Mouse (Mus musculus) hindbrain, embryonic 14.5 days (tissue): ENCODE measurements around the gene Fam118a. TPM values are rescaled to one million over a fixed set of nuclear protein-coding genes. Genes with fewer than 3 reads are reported as not detected.
"Not testable (repeated sequence)": the region's sequence is repeated elsewhere in the genome, so short reads cannot be mapped to it uniquely, and the experiment has no call there.

Experiments
- ATAC-seq: fragments of 200-750 bp; cut with Nextera tagmentation; 2 replicates; pipeline ENCODE4 v1.8.0; 2017; ENCODE audit warnings: moderate number of reproducible peaks, mild to moderate bottlenecking, moderate TSS enrichment, moderate library complexity; ENCODE audit not compliant: low FRiP score
- DNase-seq: peaks from one replicate; pipeline ENCODE4 v3.0.0-alpha.2; 2015; ENCODE audit warnings: low spot score
- H3K27ac ChIP-seq: fragments of 300-500 bp; sonication (generic); 2 replicates; pipeline ENCODE4 v1.5.1; 2014; ENCODE audit warnings: mild to moderate bottlenecking, moderate library complexity
- H3K27me3 ChIP-seq: fragments of 300-500 bp; sonication (generic); 2 replicates; pipeline ENCODE4 v1.6.1; 2014; ENCODE audit warnings: mild to moderate bottlenecking, low read length, mixed read lengths; ENCODE audit not compliant: control insufficient read depth, insufficient read depth
- H3K36me3 ChIP-seq: fragments of 300-500 bp; sonication (generic); replicated peaks from 2 replicates; pipeline ENCODE4 v1.6.1; 2014; ENCODE audit not compliant: control insufficient read depth, insufficient read depth
- H3K4me1 ChIP-seq: fragments of 300-500 bp; sonication (generic); replicated peaks from 2 replicates; pipeline ENCODE4 v1.6.1; 2014; ENCODE audit warnings: antibody characterized with exemption, low read length, mixed read lengths; ENCODE audit not compliant: control insufficient read depth, insufficient read depth
- H3K4me2 ChIP-seq: fragments of 300-500 bp; sonication (generic); replicated peaks from 2 replicates; pipeline ENCODE4 v1.6.1; 2014; ENCODE audit warnings: mild to moderate bottlenecking, moderate library complexity
- H3K4me3 ChIP-seq: fragments of 300-500 bp; sonication (generic); replicated peaks from 2 replicates; pipeline ENCODE4 v1.5.1; 2014; ENCODE audit warnings: mild to moderate bottlenecking, low read length
- H3K9ac ChIP-seq: fragments of 300-500 bp; sonication (generic); 2 replicates; pipeline ENCODE4 v1.6.1; 2014
- H3K9me3 ChIP-seq: fragments of 300-500 bp; sonication (generic); 2 replicates; pipeline ENCODE4 v1.6.1; 2016; ENCODE audit warnings: low read length; ENCODE audit not compliant: control insufficient read depth
- WGBS: fragments of 180-500 bp; shearing (Covaris S2); extraction: QIAGEN DNeasy Blood & Tissue Kit; methylation state at CpG from one replicate; pipeline ENCODE4 v1.1.7; 2014; 5-methylcytosine and 5-hydroxymethylcytosine counted together
- polyA plus RNA-seq: library from polyadenylated mRNA; unstranded; fragments of >200 nt; fragmentation: Nextera tagmentation; extraction: Ambion mirVana; gene quantifications from 2 replicates; pipeline ENCODE4 v1.2.1, GENCODE M21; 2014

The Fam118a gene
- polyA plus RNA-seq, 1 experiment from 2014 or later = 30.5 TPM

- Histone ChIP-seq H3K4me2 (no peak overlapping the region), H3K4me1 (0 out of 2 replicates have a peak, but pooled peaks cover 6% of the 10 kb centered on the region), H3K36me3 (no peaks in the 10 kb centered on the region), H3K9me3 (no peaks in the 10 kb centered on the region), H3K27ac (no peak overlapping the region), H3K4me3 (no peak overlapping the region), H3K27me3 (no peaks in the 10 kb centered on the region; the same call in 1 of the 2 replicates), H3K9ac (no peak overlapping the region)
- DNase-seq (no peak), ATAC-seq (no peak)
- 36% methylated on average over 19 of the region's 19 CpGs for WGBS
Measured at GRCm38 (mm10) chr15:85011895-85012661, 16.7 kb upstream of the Fam118a start.

- H3K4me2 ChIP-seq = no peak overlapping the region
- no peaks in the 10 kb centered on the region; the same call in 1 of the 2 replicates for H3K27me3 ChIP-seq
- ATAC-seq (no peak), DNase-seq (no peak)
- no peak overlapping the region for H3K4me3 ChIP-seq
- WGBS = 15% methylated on average over 2 of the region's 2 CpGs
- no peak overlapping the region for H3K27ac ChIP-seq
- H3K9me3 ChIP-seq = no peaks in the 10 kb centered on the region
- H3K4me1 ChIP-seq = 0 out of 2 replicates have a peak, but pooled peaks cover 6% of the 10 kb centered on the region
- H3K9ac ChIP-seq = no peak overlapping the region
- H3K36me3 ChIP-seq = no peaks in the 10 kb centered on the region
Measured at GRCm38 (mm10) chr15:85012662-85013054, 16.1 kb upstream of the Fam118a start.

GRCm38 (mm10) chr15:85015771-85016170 lies 13.0 kb upstream of the Fam118a start:
- no peak overlapping the region for H3K4me2 ChIP-seq
- no peak for DNase-seq
- 90% methylated on average over 11 of the region's 11 CpGs for whole genome bisulfite sequencing
- ATAC-seq = no peak
- no peak overlapping the region for H3K9ac ChIP-seq
- no peaks in the 10 kb centered on the region; the same call in 1 of the 2 replicates for H3K27me3 ChIP-seq
- no peak overlapping the region for H3K4me3 ChIP-seq
- 0 out of 2 replicates have a peak, but pooled peaks cover 6% of the 10 kb centered on the region for H3K4me1 ChIP-seq
- H3K27ac ChIP-seq = no peak overlapping the region
- H3K9me3 ChIP-seq = no peaks in the 10 kb centered on the region
- no peaks in the 10 kb centered on the region for H3K36me3 ChIP-seq

GRCm38 (mm10) chr15:85016951-85017664 lies 11.6 kb upstream of the Fam118a start, which contains the start of gene Upk3a:
Gene Upk3a (plus strand): TSS chr15:85017141.
- DNase-seq = no peak
- Histone ChIP-seq H3K27ac (no peak within 1 kb of the TSS), H3K27me3 (no peaks in the 10 kb centered on the region; the same call in 1 of the 2 replicates), H3K4me3 (no peak within 1 kb of the TSS), H3K4me2 (peak within 1 kb of the TSS; percentile 40), H3K36me3 (no peaks in the 10 kb centered on the region), H3K9me3 (no peaks in the 10 kb centered on the region), H3K4me1 (0 out of 2 replicates have a peak, but pooled peaks cover 2% of the 10 kb centered on the region), H3K9ac (peak within 1 kb of the TSS; percentile 42; the same call in 1 of the 2 replicates)
- ATAC-seq = no peak
- WGBS = 7% methylated on average over 21 of the region's 21 CpGs

- no peak for DNase-seq
- 80% methylated on average over 4 of the region's 4 CpGs for WGBS
Measured at GRCm38 (mm10) chr15:85022211-85022610, 6.5 kb upstream of the Fam118a start.

GRCm38 (mm10) chr15:85026197-85026596 lies 2.6 kb upstream of the Fam118a start:
- Histone ChIP-seq H3K9me3 (no peaks in the 10 kb centered on the region), H3K9ac (no peak overlapping the region), H3K27me3 (no peaks in the 10 kb centered on the region), H3K36me3 (no peaks in the 10 kb centered on the region), H3K4me1 (no peaks in the 10 kb centered on the region), H3K4me2 (no peak overlapping the region), H3K27ac (no peak overlapping the region), H3K4me3 (no peak overlapping the region)
- WGBS = 86% methylated on average over 4 of the region's 4 CpGs
- DNase-seq = no peak
- ATAC-seq = no peak

More at GRCm38 (mm10) chr15:85022211-85022610, 6.5 kb upstream of the Fam118a start:
- ATAC-seq = no peak
- Histone ChIP-seq H3K9ac (no peak overlapping the region), H3K27me3 (no peaks in the 10 kb centered on the region), H3K4me2 (no peak overlapping the region), H3K4me1 (no peaks in the 10 kb centered on the region), H3K9me3 (no peaks in the 10 kb centered on the region), H3K36me3 (no peaks in the 10 kb centered on the region), H3K27ac (no peak overlapping the region), H3K4me3 (no peak overlapping the region)

- WGBS = 46% methylated on average over 4 of the region's 4 CpGs
- H3K27ac ChIP-seq = no peak overlapping the region
- no peak for DNase-seq
- H3K4me1 ChIP-seq = no peaks in the 10 kb centered on the region
- H3K4me3 ChIP-seq = no peak overlapping the region
- H3K9ac ChIP-seq = no peak overlapping the region
- H3K27me3 ChIP-seq = no peaks in the 10 kb centered on the region
- no peak overlapping the region for H3K4me2 ChIP-seq
- no peaks in the 10 kb centered on the region for H3K36me3 ChIP-seq
- no peak for ATAC-seq
- H3K9me3 ChIP-seq = no peaks in the 10 kb centered on the region
Measured at GRCm38 (mm10) chr15:85027740-85028139, 1.0 kb upstream of the Fam118a start.

GRCm38 (mm10) chr15:85030643-85031042 lies 1.9 kb downstream of the Fam118a start:
- H3K4me2 ChIP-seq, H3K36me3 ChIP-seq, DNase-seq, H3K9me3 ChIP-seq, H3K4me3 ChIP-seq, H3K27ac ChIP-seq, H3K27me3 ChIP-seq, ATAC-seq, H3K4me1 ChIP-seq, H3K9ac ChIP-seq: not testable (repeated sequence)
- 79% methylated on average over 1 of the region's 1 CpGs for WGBS

- H3K4me2 ChIP-seq = no peak overlapping the region
- H3K4me3 ChIP-seq = no peak overlapping the region
- 0 out of 2 replicates have a peak, but pooled peaks cover 6% of the 10 kb centered on the region for H3K4me1 ChIP-seq
- DNase-seq (peak; percentile 49), ATAC-seq (no peak)
- H3K27me3 ChIP-seq = 0 out of 2 replicates have a peak, but pooled peaks cover 8% of the 10 kb centered on the region
- no peaks in the 10 kb centered on the region for H3K36me3 ChIP-seq
- 66% methylated on average over 3 of the region's 3 CpGs for WGBS
- H3K9ac ChIP-seq = no peak overlapping the region
- no peak overlapping the region for H3K27ac ChIP-seq
- H3K9me3 ChIP-seq = no peaks in the 10 kb centered on the region
Measured at GRCm38 (mm10) chr15:85031866-85032265, 3.1 kb downstream of the Fam118a start.
